Mouse (Mus musculus) liver (tissue): Measurements from ENCODE around the gene Acadvl.

Experiments
- DNase-seq: peaks from one replicate; pipeline ENCODE4 v3.0.0-alpha.2; 2020; ENCODE audit warnings: mixed read lengths

Gene Acadvl

DNA sequence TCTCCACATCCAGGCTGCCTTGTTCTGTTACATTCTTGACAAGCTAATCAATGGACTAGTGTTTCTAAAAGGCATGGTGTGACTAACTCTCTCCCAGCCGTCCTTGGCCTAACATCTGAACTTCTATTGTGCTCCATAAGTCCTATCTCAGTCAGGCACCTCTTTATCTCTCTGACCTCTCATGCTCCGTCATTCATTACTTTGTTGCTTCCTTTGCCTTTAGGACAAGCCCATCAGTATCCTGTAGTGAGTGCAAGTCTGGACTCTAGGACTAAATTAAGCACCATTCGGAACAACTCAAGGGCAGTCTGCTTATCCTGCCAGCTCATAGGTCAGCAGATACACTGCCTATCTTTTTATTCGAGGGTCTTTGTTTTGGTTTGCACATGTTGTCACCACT is 38.9 kb downstream of the Acadvl start:
- no peak for DNase-seq

DNA sequence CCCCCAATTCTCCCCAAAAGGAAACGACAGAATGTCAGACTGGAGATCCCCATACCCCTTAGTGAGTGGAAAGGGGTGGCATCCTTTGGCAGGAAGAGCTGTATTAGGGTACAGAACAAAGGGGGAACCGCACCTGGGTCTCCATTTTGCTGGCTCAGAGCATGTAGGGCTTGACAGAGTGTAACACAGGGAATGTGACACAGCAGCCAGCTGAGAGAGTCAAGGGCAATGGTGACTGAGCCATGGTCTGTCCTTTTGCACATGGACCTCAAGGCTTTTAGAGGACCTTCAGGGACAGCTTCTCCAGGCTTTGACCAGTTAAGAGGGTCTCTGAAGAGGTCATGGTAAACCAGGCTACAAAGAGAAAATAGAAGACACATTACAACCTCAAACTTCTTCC is 40.3 kb downstream of the Acadvl start:
- no peak for DNase-seq

DNA sequence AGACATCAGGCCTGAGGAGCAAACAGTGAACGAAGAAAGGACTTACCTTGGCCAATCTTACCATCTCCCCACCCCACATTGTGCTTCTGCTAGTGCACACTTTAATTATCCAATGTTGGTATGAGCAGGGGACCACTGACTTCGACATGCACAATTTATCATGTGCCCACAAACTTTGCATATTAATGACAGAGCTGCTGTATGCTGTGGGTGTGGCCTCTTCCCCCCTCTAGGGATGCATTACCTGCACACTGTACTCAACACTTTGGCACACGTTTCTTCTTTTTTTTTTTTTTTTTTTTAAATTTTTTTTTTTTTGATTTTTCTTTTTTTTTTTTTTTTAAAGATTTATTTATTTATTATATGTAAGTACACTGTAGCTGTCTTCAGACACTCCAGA is 44.4 kb downstream of the Acadvl start:
- DNase-seq: no peak

DNA sequence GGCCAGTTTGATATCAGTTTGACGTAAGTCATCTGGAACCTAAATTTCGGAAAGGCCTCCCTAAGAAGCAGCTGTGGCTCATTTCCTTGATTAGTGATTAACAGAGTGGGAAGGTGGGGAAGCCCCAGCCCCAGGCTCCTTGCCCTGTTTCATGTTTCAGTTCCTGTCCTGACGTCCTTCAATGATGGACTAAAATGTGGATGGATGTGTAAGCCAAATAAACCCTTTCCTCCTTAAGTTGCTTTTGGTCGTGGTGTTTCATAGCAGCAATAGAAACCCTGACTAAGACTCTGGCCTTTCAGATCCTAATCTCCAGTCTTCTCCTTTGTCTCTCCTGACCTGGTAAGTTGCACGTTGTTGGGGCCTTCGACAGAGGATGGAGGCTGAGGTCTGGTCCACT is 45.0 kb downstream of the Acadvl start:
- DNase-seq: no peak

DNA sequence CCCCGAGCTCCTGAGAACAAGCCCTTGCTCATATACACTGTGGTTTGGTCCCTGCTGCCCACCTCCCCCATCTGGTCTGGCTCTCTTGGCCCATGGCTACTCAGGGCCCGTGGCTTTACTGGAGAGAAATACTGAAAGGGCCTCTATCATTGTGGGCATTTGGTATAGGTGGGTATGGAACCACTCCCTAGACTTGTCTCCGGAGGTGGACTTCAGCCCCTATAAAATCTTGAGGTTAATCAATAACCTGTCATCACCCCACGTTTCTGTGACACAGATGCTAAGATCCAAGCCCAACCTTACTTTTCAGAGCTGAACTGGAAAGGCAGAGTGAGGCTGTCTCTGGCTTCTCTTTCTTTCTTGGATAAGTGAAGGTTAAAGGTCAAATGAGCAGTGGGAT is 46.4 kb downstream of the Acadvl start:
- no peak for DNase-seq

DNA sequence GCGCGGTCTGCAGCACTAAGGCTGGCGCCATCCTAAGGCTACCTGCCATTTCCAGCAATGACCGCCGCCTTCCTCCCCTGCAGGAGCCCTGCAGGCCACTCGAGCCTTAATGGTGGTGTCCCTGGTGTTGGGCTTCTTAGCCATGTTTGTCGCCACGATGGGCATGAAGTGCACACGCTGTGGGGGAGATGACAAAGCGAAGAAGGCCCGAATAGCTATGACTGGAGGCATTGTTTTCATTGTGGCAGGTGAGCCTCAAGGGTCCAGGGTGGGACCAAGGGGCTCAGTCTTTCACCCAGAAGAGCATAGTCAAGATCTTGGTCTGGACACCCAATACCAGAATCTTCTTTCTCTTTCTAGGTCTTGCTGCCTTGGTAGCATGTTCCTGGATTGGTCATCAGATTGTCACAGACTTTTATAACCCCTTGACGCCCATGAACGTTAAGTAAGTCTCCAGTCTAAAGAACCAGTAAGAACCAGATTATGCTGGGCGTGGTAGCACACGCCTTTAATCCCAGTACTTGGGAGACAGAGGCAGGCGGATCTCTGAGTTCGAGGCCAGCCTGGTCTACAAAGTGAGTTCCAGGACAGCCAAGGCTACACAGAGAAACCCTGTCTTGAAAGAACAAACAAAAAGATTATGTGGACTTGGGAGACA is 48.2 kb downstream of the Acadvl start:
- DNase-seq: no peak

DNA sequence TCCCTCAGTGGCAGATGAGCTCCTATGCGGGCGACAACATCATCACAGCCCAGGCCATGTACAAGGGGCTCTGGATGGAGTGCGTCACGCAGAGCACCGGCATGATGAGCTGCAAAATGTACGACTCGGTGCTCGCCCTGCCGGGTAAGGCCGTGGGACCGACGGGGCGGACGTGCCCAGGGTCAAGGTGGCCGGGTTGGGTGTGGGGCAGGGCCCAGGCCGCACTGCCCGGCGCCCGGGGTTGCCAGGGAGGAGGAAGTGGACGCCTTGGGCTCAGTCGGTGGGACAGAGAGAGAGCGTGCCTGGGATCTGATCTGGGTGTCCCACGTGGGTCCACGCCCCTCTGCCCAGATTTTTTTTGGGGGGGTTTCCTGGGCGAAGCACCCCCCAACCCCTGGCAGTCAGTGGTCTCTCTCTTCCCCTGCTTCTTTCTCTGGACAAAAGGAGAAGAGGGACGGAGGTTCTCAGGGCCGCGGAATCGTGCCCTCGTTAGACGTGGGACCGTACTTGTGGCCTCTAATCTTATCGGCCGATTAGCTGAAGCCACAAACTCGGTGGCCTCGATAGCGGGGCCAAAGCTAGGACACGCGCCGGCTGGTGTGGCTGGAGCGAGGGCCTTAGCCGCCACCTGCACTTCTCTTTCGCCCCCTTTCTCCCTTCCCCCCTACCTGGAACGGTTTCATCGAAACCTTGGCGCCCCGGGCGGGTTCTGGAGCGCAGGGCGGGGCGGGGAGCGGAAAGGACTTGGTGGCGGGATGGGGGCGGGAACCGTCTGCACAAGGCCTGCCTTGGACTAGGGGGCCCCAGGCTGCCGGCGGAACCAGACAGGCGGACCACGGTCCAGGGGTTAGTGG is 49.0 kb downstream of the Acadvl start:
- peak; percentile 54 for DNase-seq

DNA sequence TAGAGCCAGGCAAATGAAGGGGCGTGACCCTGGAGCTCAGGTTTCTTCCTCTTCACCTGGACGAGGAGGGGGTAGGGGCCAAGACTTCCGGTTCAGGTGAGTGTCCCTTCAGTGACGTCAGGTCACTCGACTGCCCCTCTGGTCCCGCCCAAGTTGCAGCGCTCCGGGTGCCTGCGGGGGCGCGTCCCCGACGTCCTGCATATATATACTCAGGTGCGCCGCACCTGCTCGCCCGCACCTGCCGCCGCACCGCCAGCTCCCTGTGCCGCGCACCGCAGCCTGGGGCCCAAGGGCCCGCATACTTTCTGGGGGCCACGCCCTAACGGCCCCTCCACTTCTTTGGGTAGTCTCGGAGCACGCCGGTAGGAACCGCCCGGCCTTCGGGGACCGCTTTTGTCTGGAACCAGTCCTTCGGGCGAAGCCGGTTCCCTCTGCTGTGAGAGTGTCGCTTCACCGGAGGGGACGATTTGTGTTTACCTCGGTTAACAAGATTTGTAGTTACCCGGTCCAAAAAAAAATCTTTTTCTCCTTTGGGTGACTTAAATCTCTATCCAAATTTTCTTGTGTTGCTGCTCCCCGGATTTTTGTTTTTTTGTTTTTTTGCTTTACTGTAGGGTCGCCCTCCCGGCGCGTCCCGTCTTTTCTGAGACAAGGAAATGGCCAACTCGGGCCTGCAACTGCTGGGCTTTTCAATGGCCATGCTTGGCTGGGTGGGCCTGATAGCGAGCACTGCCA is 49.8 kb downstream of the Acadvl start:
- DNase-seq: no peak

DNA sequence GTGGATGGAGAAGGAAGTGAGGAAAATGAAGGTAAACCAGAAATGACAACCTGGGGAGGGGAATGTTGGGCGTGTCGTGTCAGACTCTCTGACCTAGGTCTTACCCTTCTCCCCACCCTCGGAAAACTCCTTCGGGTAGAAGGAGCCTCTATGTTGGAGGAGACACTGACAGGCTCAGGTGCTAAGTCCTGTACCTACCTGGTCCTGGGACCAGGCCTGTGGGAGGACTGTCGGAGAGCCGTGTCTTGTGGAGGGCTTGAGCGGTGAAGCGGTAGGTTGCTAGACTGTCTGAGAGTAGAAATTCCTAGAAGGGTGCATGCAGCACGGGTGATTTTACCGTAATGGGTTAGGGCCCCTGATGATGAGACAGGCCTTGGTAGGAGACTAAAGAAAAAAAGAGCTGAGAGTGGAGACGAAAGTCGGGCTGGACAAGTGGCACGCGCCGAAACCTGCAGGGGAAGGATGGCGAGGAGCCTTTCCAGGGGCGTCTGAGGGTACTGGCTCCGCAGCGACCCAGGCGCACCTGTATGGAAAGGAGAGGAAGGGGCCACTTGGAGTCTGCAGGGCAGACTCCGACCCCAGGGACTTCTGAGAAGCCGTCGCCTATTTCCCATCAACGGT is 50.5 kb downstream of the Acadvl start, which contains the start of gene Cldn7:
TSS of gene Cldn7 (plus strand) at position 130 of the 621 bp plus-strand sequence.
- no peak for DNase-seq

DNA sequence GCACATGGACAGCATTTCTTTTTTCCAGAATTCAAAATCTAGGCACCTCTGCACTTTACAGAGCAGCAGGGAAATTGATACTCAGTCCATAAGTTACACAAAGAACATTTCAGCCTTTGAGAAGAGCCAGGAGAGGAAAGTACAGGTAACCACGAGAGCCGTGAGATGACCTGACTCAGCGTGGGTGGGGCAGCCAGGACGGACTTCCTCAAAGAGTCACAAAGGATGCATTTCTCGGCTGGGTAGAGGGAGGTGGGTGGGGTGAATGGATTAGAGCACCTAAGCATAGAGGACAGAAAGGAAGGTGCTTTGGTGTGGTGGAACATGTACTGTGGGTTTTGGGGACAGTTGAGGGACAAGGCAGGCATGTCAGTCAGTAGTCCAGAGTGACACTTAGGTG is 53.4 kb downstream of the Acadvl start:
- no peak for DNase-seq

DNA sequence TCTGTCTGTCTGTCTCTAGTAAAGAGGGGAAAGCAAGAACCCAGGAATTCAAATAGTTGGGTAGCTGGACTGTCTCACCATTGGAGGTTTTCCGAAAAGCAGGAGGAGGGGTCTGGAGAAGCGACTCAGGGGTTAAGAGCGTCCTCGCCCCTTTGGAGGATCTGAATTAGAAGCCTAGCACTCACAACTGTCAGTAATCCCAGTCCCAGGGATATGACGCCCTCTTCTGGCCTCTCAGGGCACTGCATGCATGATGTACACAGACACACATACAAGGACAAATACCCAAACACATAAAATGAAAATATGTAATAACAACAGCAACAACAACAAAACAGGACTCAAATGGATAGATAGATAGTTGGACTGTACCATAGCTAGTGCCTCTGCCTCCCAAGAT is 54.6 kb downstream of the Acadvl start:
- DNase-seq: peak; percentile 49
